Mouse (Mus musculus) heart, embryonic 10.5 days (tissue): ENCODE data around the gene Ndufa6. TPM values are rescaled to one million over a fixed set of nuclear protein-coding genes. Genes with fewer than 3 reads are reported as not detected.
"Not testable (repeated sequence)": the region's sequence is repeated elsewhere in the genome, so short reads cannot be mapped to it uniquely, and the experiment has no call there.

Experiments used
- DNase-seq: peaks from one replicate; pipeline ENCODE4 v3.0.0-alpha.2; 2017; ENCODE audit warnings: low spot score
- H3K27ac ChIP-seq: fragments of 300-500 bp; sonication (generic); 2 replicates; pipeline ENCODE4 v1.5.1; 2016; ENCODE audit warnings: mild to moderate bottlenecking
- H3K27me3 ChIP-seq: fragments of 300-500 bp; sonication (generic); 2 replicates; pipeline ENCODE4 v1.6.1; 2016; ENCODE audit warnings: mild to moderate bottlenecking; ENCODE audit not compliant: poor library complexity, insufficient read depth, severe bottlenecking
- H3K36me3 ChIP-seq: fragments of 300-500 bp; sonication (generic); 2 replicates; pipeline ENCODE4 v1.6.1; 2016; ENCODE audit warnings: mild to moderate bottlenecking, moderate library complexity
- H3K4me1 ChIP-seq: fragments of 300-500 bp; sonication (generic); 2 replicates; pipeline ENCODE4 v1.6.1; 2016; ENCODE audit warnings: mild to moderate bottlenecking
- H3K4me3 ChIP-seq: fragments of 300-500 bp; sonication (generic); 2 replicates; pipeline ENCODE4 v1.5.1; 2016; ENCODE audit warnings: mild to moderate bottlenecking, moderate library complexity
- H3K9me3 ChIP-seq: fragments of 300-500 bp; sonication (generic); 2 replicates; pipeline ENCODE4 v1.6.1; 2016; ENCODE audit warnings: mild to moderate bottlenecking, moderate library complexity
- WGBS: fragments of 180-500 bp; shearing (Covaris S2); methylation state at CpG from one replicate; pipeline ENCODE4 v1.1.7; 2016; 5-methylcytosine and 5-hydroxymethylcytosine counted together
- polyA plus RNA-seq: library from polyadenylated mRNA; unstranded; fragments of >200 nt; fragmentation: Nextera tagmentation; extraction: Ambion mirVana; gene quantifications from 2 replicates; pipeline ENCODE4 v1.2.1, GENCODE M21; 2016

The Ndufa6 gene
- polyA plus RNA-seq, 1 experiment from 2014 or later, result 351 TPM

- WGBS, result 53% methylated on average over 15 of the region's 15 CpGs
- peaks cover 33% of the 10 kb centered on the region for H3K4me1 ChIP-seq
- no peak for DNase-seq
- no peaks in the 10 kb centered on the region for H3K9me3 ChIP-seq
- no peaks in the 10 kb centered on the region for H3K36me3 ChIP-seq
- 0 out of 2 replicates have a peak overlapping the region, but pooled peaks have one; percentile 3 for H3K27ac ChIP-seq
- no peak overlapping the region for H3K4me3 ChIP-seq
- 0 out of 2 replicates have a peak, but pooled peaks cover 3% of the 10 kb centered on the region for H3K27me3 ChIP-seq
Measured at GRCm38 (mm10) chr15:82378261-82379180, 24.4 kb upstream of the Ndufa6 start.

- DNase-seq, result no peak
- Histone ChIP-seq H3K36me3 (0 out of 2 replicates have a peak, but pooled peaks cover under 1% of the 10 kb centered on the region), H3K4me3 (no peak overlapping the region), H3K9me3 (no peaks in the 10 kb centered on the region), H3K4me1 (peaks cover 33% of the 10 kb centered on the region), H3K27me3 (0 out of 2 replicates have a peak, but pooled peaks cover 3% of the 10 kb centered on the region), H3K27ac (0 out of 2 replicates have a peak overlapping the region, but pooled peaks have one; percentile 3)
- 72% methylated on average over 5 of the region's 5 CpGs for WGBS
Measured at GRCm38 (mm10) chr15:82377701-82378100, 23.6 kb upstream of the Ndufa6 start.

DNA sequence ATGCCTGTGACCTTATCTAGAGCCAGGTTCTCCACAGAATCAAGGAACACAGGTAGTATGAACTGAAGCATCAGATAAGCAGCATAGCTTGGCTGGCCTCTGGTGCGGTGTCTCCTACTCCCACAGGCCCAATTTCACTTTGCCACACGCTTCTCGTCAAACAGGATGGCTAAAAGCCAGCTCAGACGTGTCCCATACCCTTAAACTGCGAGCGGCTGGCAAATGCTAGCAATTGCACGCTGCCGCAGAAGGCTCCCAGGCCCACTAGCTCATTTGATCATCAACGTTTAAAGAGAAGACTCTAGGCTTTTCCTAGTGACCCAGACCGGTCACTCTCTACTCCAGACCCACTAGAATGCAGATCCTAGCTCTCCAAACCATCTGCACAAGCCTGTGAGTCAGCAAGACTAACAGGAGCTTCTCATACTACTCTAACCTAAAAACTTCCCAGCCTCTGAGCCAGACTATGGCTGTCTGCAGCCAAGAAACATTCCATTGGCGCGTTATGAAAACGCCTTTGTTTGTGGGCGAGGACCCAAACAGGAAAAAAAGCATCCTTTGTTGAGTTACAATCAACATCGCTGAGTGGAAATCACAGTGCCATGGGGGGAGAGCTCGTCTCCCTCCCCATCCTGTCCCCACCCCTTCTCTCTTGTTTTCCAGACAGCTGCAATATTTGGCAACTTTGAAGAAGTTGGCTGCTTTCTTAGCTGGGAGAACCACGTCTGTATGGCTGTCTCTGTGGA, 22.4 kb upstream of the Ndufa6 start:
- Histone ChIP-seq H3K4me3 (no peak overlapping the region), H3K27ac (no peak overlapping the region), H3K9me3 (no peaks in the 10 kb centered on the region), H3K36me3 (0 out of 2 replicates have a peak, but pooled peaks cover 3% of the 10 kb centered on the region), H3K27me3 (0 out of 2 replicates have a peak, but pooled peaks cover 3% of the 10 kb centered on the region), H3K4me1 (peaks cover 33% of the 10 kb centered on the region)
- no peak for DNase-seq
- 68% methylated on average over 17 of the region's 17 CpGs for WGBS

DNA sequence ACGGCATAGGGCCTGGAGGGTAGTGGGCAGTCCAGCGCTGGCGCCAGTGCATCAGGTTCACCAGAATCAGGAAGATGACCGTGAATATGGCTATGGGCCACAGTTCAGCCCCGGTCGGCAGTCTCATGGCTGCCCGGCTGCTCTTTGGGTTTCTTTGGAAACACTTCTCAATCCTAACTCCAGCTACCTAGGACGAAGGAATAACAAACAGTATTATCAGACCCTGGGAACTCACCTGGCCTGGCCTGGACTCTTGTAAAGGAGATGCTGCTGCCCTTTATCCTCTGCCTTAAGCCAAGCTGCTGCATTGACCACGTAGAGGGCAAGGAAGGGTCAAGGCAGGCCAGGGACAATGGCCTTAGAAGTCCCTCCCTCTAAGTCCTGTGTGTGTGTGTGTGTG, 21.7 kb upstream of the Ndufa6 start:
- no peak for DNase-seq
- Histone ChIP-seq H3K4me1 (peaks cover 30% of the 10 kb centered on the region), H3K27ac (no peak overlapping the region), H3K9me3 (no peaks in the 10 kb centered on the region), H3K4me3 (no peak overlapping the region), H3K27me3 (0 out of 2 replicates have a peak, but pooled peaks cover 3% of the 10 kb centered on the region), H3K36me3 (0 out of 2 replicates have a peak, but pooled peaks cover 3% of the 10 kb centered on the region)
- WGBS, result 88% methylated on average over 9 of the region's 9 CpGs

- H3K4me1 ChIP-seq, result peaks cover 16% of the 10 kb centered on the region
- H3K27ac ChIP-seq, result no peak overlapping the region
- no peak overlapping the region for H3K4me3 ChIP-seq
- no peak for DNase-seq
- no peaks in the 10 kb centered on the region for H3K9me3 ChIP-seq
- H3K27me3 ChIP-seq, result 0 out of 2 replicates have a peak, but pooled peaks cover 3% of the 10 kb centered on the region
- 0 out of 2 replicates have a peak, but pooled peaks cover 3% of the 10 kb centered on the region for H3K36me3 ChIP-seq
- 83% methylated on average over 5 of the region's 5 CpGs for WGBS
Measured at GRCm38 (mm10) chr15:82374437-82374836, 20.3 kb upstream of the Ndufa6 start.

GRCm38 (mm10) chr15:82372991-82373390, 18.9 kb upstream of the Ndufa6 start:
- 0 out of 2 replicates have a peak, but pooled peaks cover 3% of the 10 kb centered on the region for H3K27me3 ChIP-seq
- H3K9me3 ChIP-seq, result no peaks in the 10 kb centered on the region
- no peak overlapping the region for H3K4me3 ChIP-seq
- H3K27ac ChIP-seq, result no peak overlapping the region
- H3K4me1 ChIP-seq, result peaks cover 5% of the 10 kb centered on the region
- H3K36me3 ChIP-seq, result 0 out of 2 replicates have a peak, but pooled peaks cover 3% of the 10 kb centered on the region
- 81% methylated on average over 5 of the region's 5 CpGs for WGBS
- no peak for DNase-seq

DNA sequence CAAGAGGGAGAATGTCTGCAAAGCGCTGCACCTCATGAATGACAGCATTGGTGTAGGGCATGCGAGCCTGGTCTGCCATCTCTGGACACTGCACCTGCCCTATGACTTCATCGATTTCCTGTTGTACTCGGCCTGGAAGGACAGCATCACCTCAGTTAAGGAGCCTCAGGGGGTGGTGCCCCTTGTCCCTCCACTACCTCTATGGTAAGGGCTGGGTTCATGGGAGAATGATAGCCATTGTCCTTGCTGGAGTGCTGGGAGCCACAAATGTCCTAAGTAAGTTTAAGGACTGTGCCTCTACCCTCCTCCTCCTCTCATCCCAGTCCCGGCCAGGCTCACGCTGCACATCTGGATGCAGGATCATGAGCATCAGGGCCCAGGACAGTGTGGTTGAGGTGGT, 18.3 kb upstream of the Ndufa6 start:
- no peaks in the 10 kb centered on the region for H3K4me1 ChIP-seq
- H3K27me3 ChIP-seq, result no peaks in the 10 kb centered on the region
- H3K27ac ChIP-seq, result no peak overlapping the region
- H3K36me3 ChIP-seq, result 0 out of 2 replicates have a peak, but pooled peaks cover 3% of the 10 kb centered on the region
- WGBS, result 85% methylated on average over 6 of the region's 6 CpGs
- no peaks in the 10 kb centered on the region for H3K9me3 ChIP-seq
- no peak for DNase-seq
- H3K4me3 ChIP-seq, result no peak overlapping the region

- Histone ChIP-seq H3K9me3 (no peaks in the 10 kb centered on the region), H3K36me3 (0 out of 2 replicates have a peak, but pooled peaks cover 3% of the 10 kb centered on the region), H3K27ac (no peak overlapping the region), H3K4me3 (no peak overlapping the region), H3K4me1 (no peaks in the 10 kb centered on the region), H3K27me3 (no peaks in the 10 kb centered on the region)
- 84% methylated on average over 1 of the region's 1 CpGs for WGBS
- no peak for DNase-seq
Measured at GRCm38 (mm10) chr15:82368851-82369250, 14.7 kb upstream of the Ndufa6 start.

DNA sequence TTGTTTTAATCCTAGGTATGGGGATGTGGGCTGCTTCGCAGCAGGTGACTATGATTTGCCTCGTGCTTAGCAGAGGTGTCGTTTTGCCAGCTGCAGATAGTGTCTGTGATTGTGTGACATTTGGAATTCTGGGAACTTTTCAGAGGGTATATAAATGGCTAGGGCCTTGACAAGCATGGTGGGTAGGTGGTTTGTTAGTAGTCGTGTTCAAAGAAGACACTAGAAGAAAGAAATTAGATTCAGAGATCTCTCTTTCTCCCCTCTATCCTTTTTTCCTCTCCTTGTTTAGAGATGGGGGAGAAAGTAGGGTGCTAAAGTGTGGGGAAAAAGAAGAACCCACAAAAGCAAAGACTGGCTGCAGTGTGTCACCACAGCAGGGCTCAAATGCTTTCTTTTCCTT, 14.0 kb upstream of the Ndufa6 start:
- Histone ChIP-seq H3K4me1 (no peaks in the 10 kb centered on the region), H3K27me3 (no peaks in the 10 kb centered on the region), H3K36me3 (0 out of 2 replicates have a peak, but pooled peaks cover 3% of the 10 kb centered on the region), H3K9me3 (no peaks in the 10 kb centered on the region), H3K27ac (no peak overlapping the region), H3K4me3 (no peak overlapping the region)
- WGBS, result 84% methylated on average over 4 of the region's 4 CpGs
- no peak for DNase-seq

DNA sequence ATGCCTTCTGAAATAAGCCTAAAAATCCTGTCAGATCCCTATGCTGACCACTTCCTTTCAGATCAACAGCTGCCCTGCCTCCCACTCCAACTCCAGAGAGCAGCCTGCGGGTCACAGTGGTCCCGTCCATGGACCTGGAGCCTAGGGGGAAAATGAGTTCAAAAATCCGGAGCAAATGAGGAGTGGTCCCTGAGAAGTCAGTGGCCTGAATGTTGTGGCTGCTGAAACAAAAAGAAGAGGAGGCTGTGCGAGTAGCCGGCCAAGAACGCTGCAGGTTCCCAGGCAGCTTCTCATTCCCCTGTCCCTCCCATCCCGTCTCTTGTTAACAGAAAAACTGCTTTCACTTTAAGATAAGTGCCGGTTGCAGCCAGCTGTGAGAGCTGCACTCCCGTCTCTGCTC, 10.4 kb upstream of the Ndufa6 start:
- H3K4me1 ChIP-seq, H3K27me3 ChIP-seq, H3K9me3 ChIP-seq, H3K4me3 ChIP-seq, DNase-seq, H3K36me3 ChIP-seq, H3K27ac ChIP-seq: not testable (repeated sequence)
- 10% methylated on average over 6 of the region's 9 CpGs for WGBS

- not testable (repeated sequence) for H3K27me3 ChIP-seq, H3K4me3 ChIP-seq, DNase-seq, H3K36me3 ChIP-seq, H3K9me3 ChIP-seq, H3K27ac ChIP-seq
- H3K4me1 ChIP-seq, result peaks cover 11% of the 10 kb centered on the region
- WGBS, result 64% methylated on average over 11 of the region's 12 CpGs
Measured at GRCm38 (mm10) chr15:82363801-82364200, 9.7 kb upstream of the Ndufa6 start.

DNA sequence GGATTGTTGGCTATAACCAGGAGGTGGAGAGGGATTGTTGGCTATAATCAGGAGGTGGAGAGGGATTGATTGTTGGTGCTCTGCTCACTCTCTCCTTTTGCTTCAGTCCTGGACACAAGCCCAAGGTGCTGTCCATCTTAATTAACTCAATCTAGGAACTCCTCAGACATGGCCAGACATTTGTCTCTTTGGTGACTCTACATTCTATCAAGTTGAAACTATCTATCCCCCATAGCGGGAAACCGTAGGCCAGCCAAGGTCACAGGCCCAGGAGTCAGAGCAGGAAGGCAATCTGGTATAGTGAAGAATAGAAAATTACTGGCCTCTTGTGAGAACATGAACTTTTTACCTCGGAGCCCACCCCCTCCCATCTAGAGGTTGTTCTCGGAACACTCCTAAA, 8.1 kb upstream of the Ndufa6 start:
- peak; percentile 36 for DNase-seq
- 82% methylated on average over 4 of the region's 4 CpGs for WGBS
- peaks cover 14% of the 10 kb centered on the region for H3K4me1 ChIP-seq
- no peak overlapping the region for H3K4me3 ChIP-seq
- no peak overlapping the region for H3K27ac ChIP-seq
- H3K9me3 ChIP-seq, result no peaks in the 10 kb centered on the region
- no peaks in the 10 kb centered on the region for H3K27me3 ChIP-seq
- no peaks in the 10 kb centered on the region for H3K36me3 ChIP-seq
